Mouse (Mus musculus): ENCODE results near the gene Akr1c14.
"Not testable (repeated sequence)": the region's sequence is repeated elsewhere in the genome, so short reads cannot be mapped to it uniquely, and the experiment has no call there.

The Akr1c14 gene

GRCm38 (mm10) chr13:4048719-4049118 is at the start of gene Akr1c14:
Akr1c14 (plus strand) TSS chr13:4049011.
- no peak for DNase-seq (ENCODE audit: low read depth)

DNA sequence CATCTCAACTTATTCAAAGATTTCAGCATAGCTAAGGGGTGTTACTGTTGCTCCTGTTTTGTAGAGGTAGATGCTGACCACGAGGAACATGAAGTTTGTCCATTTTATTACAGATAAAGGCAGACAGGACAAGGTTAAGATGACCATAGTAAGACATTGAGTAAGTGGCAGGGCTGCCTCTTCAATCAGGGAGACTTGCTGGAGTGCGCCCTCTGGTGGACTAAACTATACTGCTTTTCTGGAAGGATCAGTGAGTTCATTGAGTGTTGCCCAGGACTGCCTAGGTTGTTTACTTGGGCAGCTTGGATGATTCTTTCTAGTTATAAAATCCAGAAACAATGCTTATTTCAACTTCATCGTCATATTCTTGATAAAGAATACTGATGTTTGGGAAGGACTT is 47.1 kb upstream of the Akr1c14 start:
- peak; percentile 40 for DNase-seq (ENCODE audit: low read depth)

DNA sequence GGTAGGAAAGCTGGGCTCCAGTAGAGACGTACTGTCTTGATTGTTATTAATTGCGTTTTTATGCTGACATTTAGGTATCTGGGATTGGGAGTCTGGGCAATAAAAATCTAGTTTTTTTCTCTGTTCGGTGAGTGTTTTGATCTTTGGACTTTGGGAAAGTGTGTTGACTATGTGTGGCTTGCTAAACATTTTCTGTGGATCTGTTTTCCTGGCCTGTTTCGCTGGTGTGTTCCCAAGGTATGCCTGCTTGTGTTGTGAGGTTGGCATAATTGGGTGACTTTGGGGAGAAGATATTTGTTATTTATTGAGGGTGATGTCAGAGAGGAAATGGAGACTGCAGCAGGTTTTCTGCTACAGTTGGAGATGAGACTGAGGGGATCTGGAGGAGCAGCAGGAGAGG is 38.0 kb upstream of the Akr1c14 start:
- DNase-seq (ENCODE audit: low read depth) = no peak

- no peak for DNase-seq (ENCODE audit: low read depth)
Observed at GRCm38 (mm10) chr13:4013811-4014210, 35.0 kb upstream of the Akr1c14 start.

DNA sequence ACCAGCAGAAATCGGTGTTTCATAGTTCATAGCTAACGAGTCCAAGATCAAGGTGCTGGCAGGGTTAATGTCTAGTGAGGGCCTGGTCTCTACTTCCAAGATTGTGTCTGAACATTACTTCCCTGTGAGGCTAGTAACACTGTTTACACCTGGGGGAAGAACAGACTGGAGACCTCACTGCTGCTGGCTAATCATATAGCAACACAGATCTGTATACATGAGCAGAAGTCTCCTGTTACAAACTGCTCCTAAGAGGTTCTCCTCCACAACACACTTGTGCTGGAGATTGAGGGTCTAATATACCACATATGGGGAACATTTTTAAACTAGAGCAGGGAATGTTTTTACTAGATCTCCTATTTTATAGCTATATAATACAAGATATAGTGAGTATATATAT is 18.9 kb upstream of the Akr1c14 start:
- DNase-seq (ENCODE audit: low read depth) = no peak

GRCm38 (mm10) chr13:4032512-4032911 is 16.3 kb upstream of the Akr1c14 start:
- DNase-seq (ENCODE audit: low read depth) = no peak

DNA sequence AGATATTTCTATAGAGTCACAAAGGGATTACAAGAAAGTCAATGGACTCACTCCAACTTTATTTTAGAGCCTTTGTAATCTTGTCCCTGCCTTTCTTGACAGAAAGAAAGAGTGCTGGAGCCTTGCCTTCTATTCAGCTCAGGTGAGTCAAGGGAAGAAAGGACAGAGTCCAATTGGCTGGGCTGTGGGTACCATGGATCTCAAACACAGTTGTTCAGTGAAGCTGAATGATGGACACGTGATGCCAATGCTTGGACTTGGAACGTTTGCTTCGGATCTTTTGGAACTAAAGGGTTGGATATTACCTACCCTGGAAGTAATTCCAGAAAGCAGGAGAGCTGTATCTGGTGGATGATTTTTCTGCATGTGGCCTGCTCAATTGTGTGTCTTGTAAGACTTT is 13.8 kb upstream of the Akr1c14 start:
- no peak for DNase-seq (ENCODE audit: low read depth)

DNA sequence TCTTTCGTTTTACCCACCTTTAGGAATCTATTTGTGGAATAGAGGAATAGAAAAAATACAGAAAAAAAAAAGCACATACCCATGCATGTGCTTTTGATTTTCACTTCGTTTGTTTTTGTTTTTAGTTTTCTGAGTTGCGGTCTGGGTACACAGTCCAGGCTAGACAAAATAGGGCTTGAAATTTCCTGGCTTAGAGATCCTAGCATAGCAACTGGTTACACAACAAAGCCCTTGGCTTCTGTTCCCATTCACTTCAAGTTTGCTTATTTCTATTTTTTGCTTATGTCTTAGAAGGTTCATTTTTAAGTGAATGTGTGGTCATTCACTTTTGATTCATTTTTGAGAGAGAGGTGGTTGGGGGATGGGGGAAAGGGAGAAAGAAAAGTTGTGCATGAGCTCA is 2.7 kb upstream of the Akr1c14 start:
- no peak for DNase-seq (ENCODE audit: low read depth)

GRCm38 (mm10) chr13:4046841-4047240 is 2.0 kb upstream of the Akr1c14 start:
- no peak for DNase-seq (ENCODE audit: low read depth)

- no peak for DNase-seq (ENCODE audit: low read depth)
Observed at GRCm38 (mm10) chr13:4048226-4048625, 585 bp upstream of the Akr1c14 start.

GRCm38 (mm10) chr13:4049655-4050054 is 844 bp downstream of the Akr1c14 start:
- DNase-seq (ENCODE audit: low read depth) = no peak

DNA sequence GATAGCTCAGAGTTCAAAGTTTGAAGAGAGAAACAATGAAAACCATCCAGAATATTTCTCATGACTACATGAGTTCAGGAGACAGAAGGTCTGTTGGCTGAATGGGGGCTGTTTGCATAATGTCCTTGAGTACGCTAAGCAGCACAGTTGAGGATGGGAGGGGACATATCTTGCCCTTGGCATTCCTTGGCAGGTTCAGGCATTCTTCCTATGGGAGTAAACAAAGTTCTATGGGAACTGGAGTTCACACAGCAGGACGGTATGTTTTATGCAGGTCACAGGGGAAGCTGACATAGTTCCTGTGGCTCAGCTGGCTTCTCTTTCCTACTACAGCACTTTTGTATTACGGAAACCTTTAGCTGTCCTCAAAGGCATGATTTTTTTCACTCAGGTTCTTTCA is 6.6 kb downstream of the Akr1c14 start:
- DNase-seq (ENCODE audit: low read depth) = no peak

GRCm38 (mm10) chr13:4056211-4056610 is 7.4 kb downstream of the Akr1c14 start:
- DNase-seq (ENCODE audit: low read depth) = no peak

DNA sequence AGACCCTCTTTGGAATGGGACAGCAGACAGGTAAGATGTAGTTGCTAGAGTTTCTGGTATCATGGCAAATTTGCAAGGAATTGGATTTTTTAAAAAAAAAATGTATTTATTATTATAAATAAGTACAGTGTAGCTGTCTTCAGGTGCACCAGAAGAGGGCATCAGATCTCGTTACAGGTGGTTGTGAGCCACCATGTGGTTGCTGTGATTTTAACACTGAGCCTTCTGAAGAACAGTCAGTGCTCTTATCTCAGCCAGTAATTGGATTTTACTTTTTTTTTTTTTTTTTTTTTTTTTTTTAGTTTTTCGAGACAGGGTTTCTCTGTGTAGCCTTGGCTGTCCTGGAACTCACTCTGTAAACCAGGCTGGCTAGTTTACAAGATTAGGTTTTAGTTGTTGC is 9.4 kb downstream of the Akr1c14 start:
- DNase-seq (ENCODE audit: low read depth) = not testable (repeated sequence)

- no peak for DNase-seq (ENCODE audit: low read depth)
Observed at GRCm38 (mm10) chr13:4059363-4059762, 10.6 kb downstream of the Akr1c14 start.

GRCm38 (mm10) chr13:4060214-4060730 is 11.5 kb downstream of the Akr1c14 start:
- DNase-seq (ENCODE audit: low read depth) = no peak

GRCm38 (mm10) chr13:4076517-4077435 is 28.0 kb downstream of the Akr1c14 start:
- no peak for DNase-seq (ENCODE audit: low read depth)

DNA sequence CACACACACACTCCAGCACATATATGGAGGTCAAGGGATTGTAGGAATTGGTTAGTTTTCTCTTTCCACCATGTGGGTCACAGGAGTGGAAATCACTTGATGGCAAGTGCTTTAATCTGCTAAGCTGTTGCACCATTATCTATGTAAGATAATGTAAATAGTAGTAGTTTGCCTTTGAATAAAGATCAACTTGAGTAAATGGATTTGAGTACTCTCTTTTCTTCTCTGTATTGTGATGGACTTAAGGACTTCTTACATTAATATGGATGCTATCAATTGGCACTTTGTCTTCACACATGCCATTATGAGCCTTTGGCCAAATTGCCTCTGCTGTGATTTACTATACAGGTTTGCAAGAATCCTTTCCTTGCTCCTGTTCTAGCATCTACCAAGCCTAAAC is 31.1 kb downstream of the Akr1c14 start:
- no peak for DNase-seq (ENCODE audit: low read depth)

GRCm38 (mm10) chr13:4101691-4102090 is 52.9 kb downstream of the Akr1c14 start:
- DNase-seq (ENCODE audit: low read depth) = no peak

GRCm38 (mm10) chr13:4102721-4103120 is 53.9 kb downstream of the Akr1c14 start:
- DNase-seq (ENCODE audit: low read depth) = no peak

GRCm38 (mm10) chr13:4110281-4111188 is 61.7 kb downstream of the Akr1c14 start:
- peak; percentile 17 for DNase-seq (ENCODE audit: low read depth)

GRCm38 (mm10) chr13:4119181-4119904 is 70.5 kb downstream of the Akr1c14 start:
- DNase-seq (ENCODE audit: low read depth) = no peak

Data from c-Kit-positive CD71-positive TER-119-negative erythroid progenitor cells, embryonic 14.5 days (primary cell).